Mouse (Mus musculus) kidney, adult 2 months (tissue): ENCODE measurements around the gene Ankrd33b.

Experiments used
- CTCF ChIP-seq: fragments of 200-500 bp; conservative IDR thresholded peaks from 2 replicates; pipeline ENCODE4 v1.5.1; 2011; ENCODE audit warnings: low read depth, mild to moderate bottlenecking, control low read depth, low read length, moderate library complexity, mixed read lengths; ENCODE audit not compliant: insufficient read depth, insufficient read length
- POLR2A ChIP-seq: fragments of 200-500 bp; IDR thresholded peaks from one replicate; pipeline ENCODE4 v1.6.1; 2011; ENCODE audit warnings: low read depth, low read length, control low read depth

- TF ChIP-seq POLR2A = no peak
- TF ChIP-seq CTCF = no peak
Observed at GRCm38 (mm10) chr15:31279120-31279519, 88.4 kb downstream of the Ankrd33b start.
